Mouse (Mus musculus) spleen, adult 2 months (tissue): ENCODE results near the gene Pts. TPM values are rescaled to one million over a fixed set of nuclear protein-coding genes. Genes with fewer than 3 reads are reported as not detected.

Experiments used
- DNase-seq, 2 experiments: peaks; one replicate each; pipeline versions ENCODE4 v3.0.0 to v3.0.0-alpha.2; 2012 to 2021; ENCODE audit warnings: low spot score in 2 of 2, low read depth in 1 of 2
- H3K27ac ChIP-seq: fragments of 200-500 bp; 2 replicates; pipeline ENCODE4 v1.5.1; 2012; ENCODE audit warnings: low read length, inconsistent platforms; ENCODE audit not compliant: insufficient read depth
- H3K27me3 ChIP-seq: fragments of 200-500 bp; 2 replicates; pipeline ENCODE4 v1.6.1; 2012; ENCODE audit warnings: mild to moderate bottlenecking, moderate library complexity, low read length, inconsistent platforms; ENCODE audit not compliant: control insufficient read depth, insufficient read depth
- H3K36me3 ChIP-seq: fragments of 200-500 bp; 2 replicates; pipeline ENCODE4 v1.6.1; 2012; ENCODE audit warnings: mild to moderate bottlenecking, low read length, inconsistent platforms; ENCODE audit not compliant: control insufficient read depth, insufficient read depth
- H3K4me1 ChIP-seq: fragments of 200-500 bp; 2 replicates; pipeline ENCODE4 v1.6.1; 2011; ENCODE audit warnings: inconsistent platforms; ENCODE audit not compliant: control insufficient read depth, insufficient read depth, insufficient read length
- H3K4me3 ChIP-seq: fragments of 200-500 bp; 2 replicates; pipeline ENCODE4 v1.5.1; 2011; ENCODE audit warnings: mild to moderate bottlenecking, inconsistent platforms; ENCODE audit not compliant: insufficient read depth, insufficient read length; ENCODE audit errors: extremely low read depth
- CTCF ChIP-seq: fragments of 200-500 bp; IDR thresholded peaks from 2 replicates; pipeline ENCODE4 v1.5.1; 2011; ENCODE audit warnings: mild to moderate bottlenecking, inconsistent platforms; ENCODE audit not compliant: insufficient read depth, insufficient read length, insufficient replicate concordance; ENCODE audit errors: extremely low read depth
- POLR2A ChIP-seq: fragments of 200-500 bp; IDR thresholded peaks from 2 replicates; pipeline ENCODE4 v1.6.1; 2011; ENCODE audit warnings: low read depth, low read length, inconsistent platforms
- WGBS: fragments of 180-500 bp; shearing (Covaris S2); methylation state at CpG from one replicate; pipeline ENCODE4 v1.1.7; 2018; 5-methylcytosine and 5-hydroxymethylcytosine counted together
- polyA plus RNA-seq: library from polyadenylated mRNA; depleted of rRNA; stranded (reverse); fragments of >200 nt; gene quantifications from 2 replicates; pipeline ENCODE4 v1.2.3, GENCODE M21; 2012

The Pts gene
- polyA plus RNA-seq, 1 experiment, result 27.8 TPM

DNA sequence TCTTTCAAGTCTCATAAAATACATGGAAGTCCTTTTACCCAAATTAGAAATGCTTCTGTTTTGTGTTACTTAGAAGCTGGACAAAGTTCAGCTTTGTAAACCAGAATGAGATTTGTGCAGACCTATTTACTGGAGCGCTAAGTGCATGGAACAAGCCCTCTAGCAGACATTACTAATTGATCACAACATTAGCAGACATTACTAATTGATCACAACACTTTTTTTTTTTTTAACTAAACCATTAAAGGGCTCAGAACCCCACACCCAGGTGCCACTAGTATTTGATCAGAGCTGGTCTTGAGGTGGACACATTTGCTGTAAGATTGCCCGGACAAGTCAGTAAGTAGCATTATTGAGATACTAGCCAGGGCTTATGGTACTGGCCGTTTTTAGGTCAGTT, 5.3 kb upstream of the Pts start:
- Histone ChIP-seq H3K4me1 (peaks cover 8% of the 10 kb centered on the region; the same call in 1 of the 2 replicates), H3K27ac (peak overlapping the region; percentile 81), H3K4me3 (no peak overlapping the region; the same call in 1 of the 2 replicates), H3K27me3 (no peaks in the 10 kb centered on the region), H3K36me3 (no peaks in the 10 kb centered on the region)
- no peak for DNase-seq
- no peak for TF ChIP-seq CTCF
- no peak for TF ChIP-seq POLR2A
- WGBS, result 66% methylated on average over 3 of the region's 3 CpGs

DNA sequence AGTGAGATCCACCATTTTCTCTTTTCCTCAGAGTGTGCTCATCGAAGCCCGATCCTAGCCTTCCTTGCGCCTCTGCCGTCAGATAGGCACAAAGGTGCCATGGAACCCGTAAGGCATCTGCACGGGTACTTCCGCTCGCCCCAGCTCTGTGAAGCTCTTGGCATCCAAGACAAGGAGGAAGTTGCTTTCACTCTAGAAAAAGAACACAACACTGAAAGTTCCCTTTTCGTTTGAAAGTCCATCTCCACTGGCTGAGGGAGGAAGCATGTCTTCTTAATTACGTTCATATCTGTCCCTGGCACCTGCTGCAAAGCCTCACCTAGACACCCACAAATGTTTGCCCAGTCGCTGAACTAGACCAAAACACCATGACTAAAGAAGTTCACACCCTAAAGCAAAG, 4.8 kb upstream of the Pts start:
- Histone ChIP-seq H3K4me3 (peak overlapping the region; percentile 32), H3K27me3 (no peaks in the 10 kb centered on the region), H3K36me3 (no peaks in the 10 kb centered on the region), H3K27ac (peak overlapping the region; percentile 81), H3K4me1 (peaks cover 8% of the 10 kb centered on the region; the same call in 1 of the 2 replicates)
- peak; percentile 52 to 63 for DNase-seq
- WGBS, result 11% methylated on average over 11 of the region's 11 CpGs
- TF ChIP-seq POLR2A (peak; percentile 9; the same call in 1 of the 2 replicates), CTCF (no peak)

DNA sequence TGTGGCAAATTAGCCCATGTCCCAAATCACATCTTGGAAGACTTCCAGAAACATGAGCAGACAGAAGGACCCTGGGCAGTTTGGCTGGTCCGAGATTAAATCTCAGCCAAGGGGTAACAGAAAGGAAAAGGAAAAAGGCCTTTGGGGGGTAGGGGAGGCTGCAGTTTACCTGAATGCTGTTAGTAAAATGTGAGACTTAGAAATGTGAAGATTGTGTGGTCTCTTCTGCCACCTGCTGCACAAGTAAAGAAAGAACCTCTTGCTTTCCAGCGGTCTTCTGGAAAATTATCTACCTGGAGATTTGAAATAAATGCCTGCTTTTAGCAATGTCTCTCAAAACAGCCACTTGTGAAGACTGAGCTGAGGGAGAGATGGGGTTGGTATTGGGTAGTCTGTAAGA, 2.4 kb upstream of the Pts start:
- Histone ChIP-seq H3K4me1 (peaks cover 8% of the 10 kb centered on the region; the same call in 1 of the 2 replicates), H3K4me3 (no peak overlapping the region), H3K27ac (no peak overlapping the region), H3K27me3 (no peaks in the 10 kb centered on the region), H3K36me3 (0 out of 2 replicates have a peak, but pooled peaks cover 1% of the 10 kb centered on the region)
- WGBS, result 11% methylated on average over 2 of the region's 2 CpGs
- DNase-seq, result peak in 1 of 2 experiments; percentile 31
- TF ChIP-seq CTCF (no peak), POLR2A (no peak)

DNA sequence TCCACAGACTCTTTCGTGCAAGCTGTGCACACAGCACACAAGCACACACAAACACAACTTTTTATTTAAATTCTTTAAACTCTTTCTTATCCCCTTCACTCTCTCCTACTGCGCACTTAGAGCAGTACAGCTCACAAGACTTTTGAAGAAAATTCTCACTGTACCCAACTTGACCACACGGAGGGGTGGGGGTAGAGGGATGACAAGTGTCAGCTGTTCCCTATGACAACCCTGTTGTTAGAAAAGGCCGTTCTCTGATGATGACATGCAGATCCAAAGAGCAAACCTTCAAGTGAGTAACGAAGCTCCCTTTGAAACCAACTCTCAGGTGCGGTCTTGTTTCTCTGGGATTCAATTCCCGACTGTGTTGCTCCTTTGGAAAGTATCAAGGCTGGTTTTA, 664 bp downstream of the Pts start:
- DNase-seq, result no peak
- H3K36me3 ChIP-seq, result peaks cover 9% of the 10 kb centered on the region; the same call in 1 of the 2 replicates
- H3K4me3 ChIP-seq, result peak overlapping the region; percentile 96
- H3K4me1 ChIP-seq, result peaks cover 8% of the 10 kb centered on the region; the same call in 1 of the 2 replicates
- 18% methylated on average over 7 of the region's 7 CpGs for WGBS
- no peaks in the 10 kb centered on the region for H3K27me3 ChIP-seq
- no peak for TF ChIP-seq CTCF
- no peak overlapping the region for H3K27ac ChIP-seq

GRCm38 (mm10) chr9:50525585-50525984, 2.9 kb downstream of the Pts start:
- peaks cover 8% of the 10 kb centered on the region; the same call in 1 of the 2 replicates for H3K4me1 ChIP-seq
- H3K27ac ChIP-seq, result no peak overlapping the region
- WGBS, result 81% methylated on average over 5 of the region's 5 CpGs
- DNase-seq, result no peak
- TF ChIP-seq POLR2A, result no peak
- TF ChIP-seq CTCF, result no peak
- H3K4me3 ChIP-seq, result no peak overlapping the region
- H3K36me3 ChIP-seq, result peaks cover 12% of the 10 kb centered on the region
- H3K27me3 ChIP-seq, result no peaks in the 10 kb centered on the region

- WGBS, result 92% methylated on average over 5 of the region's 5 CpGs
- no peaks in the 10 kb centered on the region for H3K27me3 ChIP-seq
- peaks cover 12% of the 10 kb centered on the region for H3K36me3 ChIP-seq
- H3K4me3 ChIP-seq, result no peak overlapping the region
- no peak for DNase-seq
- peaks cover 8% of the 10 kb centered on the region; the same call in 1 of the 2 replicates for H3K4me1 ChIP-seq
- no peak overlapping the region for H3K27ac ChIP-seq
- TF ChIP-seq CTCF (no peak), POLR2A (no peak)
Observed at GRCm38 (mm10) chr9:50524936-50525335, 3.6 kb downstream of the Pts start.

DNA sequence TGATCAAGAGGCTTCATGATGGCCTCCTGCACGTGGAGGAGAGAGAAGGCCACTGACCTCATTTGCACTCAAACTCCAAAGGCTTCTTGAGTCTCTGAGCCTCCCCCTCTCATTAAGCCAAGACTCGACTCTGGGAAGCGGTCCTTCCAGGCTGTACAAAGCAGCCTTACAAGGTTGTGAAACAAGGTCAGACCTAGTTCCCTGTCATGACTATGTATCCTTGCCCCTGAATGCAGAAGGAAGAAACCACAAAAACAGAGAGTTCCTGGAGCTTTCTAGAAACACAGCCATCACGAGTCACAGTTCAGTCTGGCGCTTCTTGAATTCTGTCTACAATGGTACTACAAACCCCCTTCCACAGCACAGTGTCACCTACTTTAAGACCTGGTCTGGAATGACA, 6.0 kb downstream of the Pts start:
- no peaks in the 10 kb centered on the region for H3K27me3 ChIP-seq
- no peak overlapping the region for H3K27ac ChIP-seq
- TF ChIP-seq POLR2A, result no peak
- no peak for TF ChIP-seq CTCF
- H3K4me1 ChIP-seq, result peaks cover 4% of the 10 kb centered on the region; the same call in 1 of the 2 replicates
- H3K4me3 ChIP-seq, result no peak overlapping the region
- no peak for DNase-seq
- WGBS, result 76% methylated on average over 5 of the region's 5 CpGs
- peaks cover 12% of the 10 kb centered on the region for H3K36me3 ChIP-seq
